Mouse (Mus musculus): ENCODE results near the gene Rsbn1l. TPM values are rescaled to one million over a fixed set of nuclear protein-coding genes. Genes with fewer than 3 reads are reported as not detected.

Gene Rsbn1l
- polyA plus RNA-seq, 1 experiment: 36.7 TPM

- Histone ChIP-seq H3K27me3 (ENCODE audit: control insufficient read depth, insufficient read depth, low read length, poor library complexity, severe bottlenecking) (no peaks in the 10 kb centered on the region), H3K27ac (ENCODE audit: insufficient read depth, low read length) (no peak overlapping the region), H3K4me1 (ENCODE audit: control insufficient read depth, insufficient read depth, low read length) (peaks cover 4% of the 10 kb centered on the region), H3K36me3 (ENCODE audit: control insufficient read depth, insufficient read depth, low read length, poor library complexity, severe bottlenecking) (no peaks in the 10 kb centered on the region), H3K9me3 (replicated peaks; ENCODE audit: control insufficient read depth, insufficient read depth, low read length, poor library complexity, severe bottlenecking) (no peaks in the 10 kb centered on the region), H3K9ac (ENCODE audit: low read depth, poor library complexity, severe bottlenecking) (no peak overlapping the region), H3K4me3 (ENCODE audit: low read depth, low read length) (no peak overlapping the region)
- TF ChIP-seq EP300 (IDR thresholded peaks at IDR 0.05; ENCODE audit: insufficient read depth, low read depth, low read length): no peak
- TF ChIP-seq POLR2A (IDR thresholded peaks at IDR 0.05; ENCODE audit: insufficient read depth, low read length): no peak
- TF ChIP-seq CTCF (IDR thresholded peaks at IDR 0.05; ENCODE audit: low read depth, low read length): no peak
Measured at GRCm38 (mm10) chr5:20938523-20938922, 17.7 kb downstream of the Rsbn1l start.

GRCm38 (mm10) chr5:20935934-20936333, 20.3 kb downstream of the Rsbn1l start:
- H3K27me3 ChIP-seq (ENCODE audit: control insufficient read depth, insufficient read depth, low read length, poor library complexity, severe bottlenecking): no peaks in the 10 kb centered on the region
- TF ChIP-seq EP300 (IDR thresholded peaks at IDR 0.05; ENCODE audit: insufficient read depth, low read depth, low read length): no peak
- TF ChIP-seq POLR2A (IDR thresholded peaks at IDR 0.05; ENCODE audit: insufficient read depth, low read length): no peak

GRCm38 (mm10) chr5:20932585-20932984, 23.6 kb downstream of the Rsbn1l start:
- Histone ChIP-seq H3K4me3 (ENCODE audit: low read depth, low read length) (no peak overlapping the region), H3K9me3 (replicated peaks; ENCODE audit: control insufficient read depth, insufficient read depth, low read length, poor library complexity, severe bottlenecking) (no peaks in the 10 kb centered on the region), H3K36me3 (ENCODE audit: control insufficient read depth, insufficient read depth, low read length, poor library complexity, severe bottlenecking) (no peaks in the 10 kb centered on the region), H3K9ac (ENCODE audit: low read depth, poor library complexity, severe bottlenecking) (no peak overlapping the region), H3K27ac (ENCODE audit: insufficient read depth, low read length) (no peak overlapping the region), H3K27me3 (ENCODE audit: control insufficient read depth, insufficient read depth, low read length, poor library complexity, severe bottlenecking) (no peaks in the 10 kb centered on the region), H3K4me1 (ENCODE audit: control insufficient read depth, insufficient read depth, low read length) (peaks cover 2% of the 10 kb centered on the region)
- no peak for TF ChIP-seq CTCF (IDR thresholded peaks at IDR 0.05; ENCODE audit: low read depth, low read length)
- TF ChIP-seq POLR2A (IDR thresholded peaks at IDR 0.05; ENCODE audit: insufficient read depth, low read length): no peak
- TF ChIP-seq EP300 (IDR thresholded peaks at IDR 0.05; ENCODE audit: insufficient read depth, low read depth, low read length): no peak

More at GRCm38 (mm10) chr5:20935934-20936333, 20.3 kb downstream of the Rsbn1l start:
- H3K9me3 ChIP-seq (replicated peaks; ENCODE audit: control insufficient read depth, insufficient read depth, low read length, poor library complexity, severe bottlenecking): no peaks in the 10 kb centered on the region
- H3K9ac ChIP-seq (ENCODE audit: low read depth, poor library complexity, severe bottlenecking): no peak overlapping the region
- H3K4me3 ChIP-seq (ENCODE audit: low read depth, low read length): no peak overlapping the region
- H3K36me3 ChIP-seq (ENCODE audit: control insufficient read depth, insufficient read depth, low read length, poor library complexity, severe bottlenecking): no peaks in the 10 kb centered on the region
- no peak overlapping the region for H3K27ac ChIP-seq (ENCODE audit: insufficient read depth, low read length)
- peaks cover 2% of the 10 kb centered on the region for H3K4me1 ChIP-seq (ENCODE audit: control insufficient read depth, insufficient read depth, low read length)

GRCm38 (mm10) chr5:20931300-20931699, 24.9 kb downstream of the Rsbn1l start:
- Histone ChIP-seq H3K9ac (ENCODE audit: low read depth, poor library complexity, severe bottlenecking) (no peak overlapping the region), H3K27me3 (ENCODE audit: control insufficient read depth, insufficient read depth, low read length, poor library complexity, severe bottlenecking) (no peaks in the 10 kb centered on the region), H3K27ac (ENCODE audit: insufficient read depth, low read length) (no peak overlapping the region), H3K4me3 (ENCODE audit: low read depth, low read length) (no peak overlapping the region), H3K4me1 (ENCODE audit: control insufficient read depth, insufficient read depth, low read length) (peaks cover 2% of the 10 kb centered on the region), H3K36me3 (ENCODE audit: control insufficient read depth, insufficient read depth, low read length, poor library complexity, severe bottlenecking) (no peaks in the 10 kb centered on the region), H3K9me3 (replicated peaks; ENCODE audit: control insufficient read depth, insufficient read depth, low read length, poor library complexity, severe bottlenecking) (no peaks in the 10 kb centered on the region)
- TF ChIP-seq EP300 (IDR thresholded peaks at IDR 0.05; ENCODE audit: insufficient read depth, low read depth, low read length) (no peak), CTCF (IDR thresholded peaks at IDR 0.05; ENCODE audit: low read depth, low read length) (no peak), POLR2A (IDR thresholded peaks at IDR 0.05; ENCODE audit: insufficient read depth, low read length) (no peak)

GRCm38 (mm10) chr5:20930430-20930829, 25.8 kb downstream of the Rsbn1l start:
- H3K27ac ChIP-seq (ENCODE audit: insufficient read depth, low read length): peak overlapping the region; percentile 75
- no peak overlapping the region for H3K4me3 ChIP-seq (ENCODE audit: low read depth, low read length)
- no peak overlapping the region for H3K9ac ChIP-seq (ENCODE audit: low read depth, poor library complexity, severe bottlenecking)
- no peaks in the 10 kb centered on the region for H3K36me3 ChIP-seq (ENCODE audit: control insufficient read depth, insufficient read depth, low read length, poor library complexity, severe bottlenecking)
- no peaks in the 10 kb centered on the region for H3K27me3 ChIP-seq (ENCODE audit: control insufficient read depth, insufficient read depth, low read length, poor library complexity, severe bottlenecking)
- no peak for TF ChIP-seq EP300 (IDR thresholded peaks at IDR 0.05; ENCODE audit: insufficient read depth, low read depth, low read length)
- TF ChIP-seq POLR2A (IDR thresholded peaks at IDR 0.05; ENCODE audit: insufficient read depth, low read length): no peak
- TF ChIP-seq CTCF (IDR thresholded peaks at IDR 0.05; ENCODE audit: low read depth, low read length): no peak
- peaks cover 2% of the 10 kb centered on the region for H3K4me1 ChIP-seq (ENCODE audit: control insufficient read depth, insufficient read depth, low read length)
- H3K9me3 ChIP-seq (replicated peaks; ENCODE audit: control insufficient read depth, insufficient read depth, low read length, poor library complexity, severe bottlenecking): no peaks in the 10 kb centered on the region

GRCm38 (mm10) chr5:20929669-20930151, 26.5 kb downstream of the Rsbn1l start:
- no peaks in the 10 kb centered on the region for H3K27me3 ChIP-seq (ENCODE audit: control insufficient read depth, insufficient read depth, low read length, poor library complexity, severe bottlenecking)
- H3K4me3 ChIP-seq (ENCODE audit: low read depth, low read length): no peak overlapping the region
- peaks cover 2% of the 10 kb centered on the region for H3K4me1 ChIP-seq (ENCODE audit: control insufficient read depth, insufficient read depth, low read length)
- H3K36me3 ChIP-seq (ENCODE audit: control insufficient read depth, insufficient read depth, low read length, poor library complexity, severe bottlenecking): no peaks in the 10 kb centered on the region
- no peak overlapping the region for H3K9ac ChIP-seq (ENCODE audit: low read depth, poor library complexity, severe bottlenecking)
- no peak for TF ChIP-seq CTCF (IDR thresholded peaks at IDR 0.05; ENCODE audit: low read depth, low read length)
- H3K27ac ChIP-seq (ENCODE audit: insufficient read depth, low read length): peak overlapping the region; percentile 56
- H3K9me3 ChIP-seq (replicated peaks; ENCODE audit: control insufficient read depth, insufficient read depth, low read length, poor library complexity, severe bottlenecking): no peaks in the 10 kb centered on the region

Data from ES-Bruce4 (cell line).